Mouse (Mus musculus) lung, adult 2 months (tissue): Measurements from ENCODE around the gene Wwox.

Experiments
- CTCF ChIP-seq: fragments of 200-500 bp; IDR thresholded peaks from 2 replicates; pipeline ENCODE4 v1.5.1; 2011; ENCODE audit warnings: mild to moderate bottlenecking, low read length, control low read depth; ENCODE audit not compliant: insufficient read depth
- POLR2A ChIP-seq: fragments of 200-500 bp; IDR thresholded peaks from 2 replicates; pipeline ENCODE4 v1.6.1; 2011; ENCODE audit warnings: low read depth, mild to moderate bottlenecking, control low read depth, low read length, borderline replicate concordance; ENCODE audit errors: extremely low read depth

- TF ChIP-seq CTCF: no peak
- TF ChIP-seq POLR2A: no peak
These were observed 202.4 kb downstream of the Wwox start for GRCm38 (mm10) chr8:114641809-114642208.
